Comparison of ENCODE assay signal across 27 mouse cellular contexts in the genomic region with DNA sequence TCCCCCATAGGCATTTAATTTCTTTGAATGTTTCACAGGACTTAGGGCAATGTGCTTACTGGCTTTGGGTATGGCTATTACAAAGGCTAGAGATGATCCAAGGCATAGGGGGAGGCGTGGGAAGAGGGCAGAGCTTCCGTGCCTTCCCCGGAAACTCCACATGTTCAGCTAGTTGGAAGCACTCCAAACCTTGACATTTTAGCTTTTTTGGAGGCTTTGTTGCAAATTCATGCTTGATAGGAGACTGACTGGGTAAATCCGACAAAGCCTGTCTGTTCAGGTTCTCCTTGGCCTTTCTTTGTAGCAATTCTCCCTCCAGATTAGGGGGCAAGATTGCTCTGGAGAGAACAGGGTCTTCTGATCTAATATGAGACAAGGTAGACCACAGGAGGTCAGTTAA. TPM values are rescaled to one million over a fixed set of nuclear protein-coding genes. Genes with fewer than 3 reads are reported as not detected.
"Had no signal": no experiment of that assay in that cellular context is flagged by ENCODE, and none has a peak within 500 bp of the region (broad histone marks: within the 10 kb centered on the region; RNA-seq: fewer than 3 reads in every experiment).

No protein-coding gene starts in this region.

- H3K9ac ChIP-seq: liver, embryonic 13.5 days; midbrain, embryonic 13.5 days; neural tube, embryonic 13.5 days; stomach, embryonic 15.5 days had no signal

- H3K4me2 ChIP-seq: liver, embryonic 13.5 days; midbrain, embryonic 13.5 days; neural tube, embryonic 13.5 days; stomach, embryonic 15.5 days had no signal

- DNase-seq: kidney, postnatal 10 days; kidney, postnatal 36 days; layer of hippocampus, postnatal 36 days; liver, embryonic 13.5 days; lung, adult 2 months; lung, postnatal 10 days; lung, postnatal 36 days; retina, postnatal 1 day; right cerebral cortex, postnatal 25 days; spleen, adult 18-20 months; thymus, adult 2 months; thymus, postnatal 14 days; thymus, postnatal 4 days had no signal

- H3K4me3 ChIP-seq: left cerebral cortex, adult 2 months; liver, embryonic 13.5 days; megakaryocyte, embryonic 14.5 days; midbrain, embryonic 10.5 days; midbrain, embryonic 13.5 days; myocyte; neural tube, embryonic 13.5 days; stomach, embryonic 15.5 days had no signal

- H3K4me1 ChIP-seq: liver, embryonic 13.5 days; megakaryocyte, embryonic 14.5 days; midbrain, embryonic 10.5 days; midbrain, embryonic 13.5 days; neural tube, embryonic 13.5 days; stomach, embryonic 15.5 days had no signal

- H3K27ac ChIP-seq: left cerebral cortex, adult 2 months; liver, embryonic 13.5 days; midbrain, embryonic 10.5 days; midbrain, embryonic 13.5 days; neural tube, embryonic 13.5 days; stomach, embryonic 15.5 days had no signal

- H3K36me3 ChIP-seq: liver, embryonic 13.5 days; midbrain, embryonic 10.5 days; midbrain, embryonic 13.5 days; neural tube, embryonic 13.5 days; stomach, embryonic 15.5 days had no signal

- H3K9me3 ChIP-seq: liver, embryonic 13.5 days; megakaryocyte, embryonic 14.5 days; midbrain, embryonic 10.5 days; midbrain, embryonic 13.5 days; neural tube, embryonic 13.5 days; stomach, embryonic 15.5 days had no signal

- ATAC-seq: midbrain, embryonic 13.5 days; midbrain, embryonic 16.5 days had no signal

- H3K27me3 ChIP-seq: liver, embryonic 13.5 days; megakaryocyte, embryonic 14.5 days; midbrain, embryonic 13.5 days; neural tube, embryonic 13.5 days; stomach, embryonic 15.5 days had no signal

RNA-seq across cellular contexts. Expression of gene Smpx, which starts 7.5 kb away (rescaled TPM):
- total RNA-seq: layer of hippocampus, postnatal 10 days; layer of hippocampus, postnatal 36 days; left cerebral cortex, adult 2 months; left cerebral cortex, postnatal 10 days; left cerebral cortex, postnatal 36 days; monocyte, adult 5-6 weeks; neutrophil, adult 5-6 weeks had no signal
- polyA plus RNA-seq: liver, adult 2 months; midbrain, embryonic 10.5 days; midbrain, embryonic 13.5 days; midbrain, embryonic 16.5 days had no signal
